Mouse (Mus musculus) gastrocnemius, postnatal 25 days (tissue): ENCODE data around the gene Ddx52. TPM values are rescaled to one million over a fixed set of nuclear protein-coding genes. Genes with fewer than 3 reads are reported as not detected.
A peak's percentile ranks its signal among the peaks of the same experiment; 100 is the strongest.

Experiments used
- DNase-seq: peaks from one replicate; pipeline ENCODE4 v3.0.0; 2022
- long read RNA-seq, 2 experiments: library from polyadenylated mRNA; stranded (forward); transcript quantifications; one replicate each; pipeline ENCODE4 v2.0.0; 2021
- total RNA-seq, 2 experiments: library from RNA; stranded (reverse); gene quantifications; 1 replicate in 1 of 2; 2 replicates in 1 of 2; pipeline ENCODE4 v1.2.3; 2021

The Ddx52 gene
- total RNA-seq = 1 to 10 TPM; 8.6 to 8.7 TPM
- long read RNA-seq, experiment 1, partial matches to known transcripts = 1 of 6 reads
- long read RNA-seq, experiment 1, other reads (novel, unspliced or antisense) = 2 of 6 reads
- long read RNA-seq, experiment 2, transcript Ddx52-201 (15 exons, 3,194 nt) = major isoform, 13 of 16 reads
- long read RNA-seq, experiment 2, partial matches to known transcripts = 0 of 16 reads
- long read RNA-seq, experiment 2, other reads (novel, unspliced or antisense) = 3 of 16 reads

- peak; percentile 84 for DNase-seq
Observed at GRCm38 (mm10) chr11:83941950-83942840, at the start of gene Ddx52. Gene Ddx52 (plus strand): TSS chr11:83942062.

GRCm38 (mm10) chr11:83893325-83893724 lies 48.5 kb upstream of the Ddx52 start:
- peak; percentile 7 for DNase-seq

- DNase-seq = no peak
Observed at GRCm38 (mm10) chr11:83896430-83897410, 45.1 kb upstream of the Ddx52 start.

GRCm38 (mm10) chr11:83897569-83897968 lies 44.3 kb upstream of the Ddx52 start:
- no peak for DNase-seq

- DNase-seq = no peak
Observed at GRCm38 (mm10) chr11:83902812-83903211, 39.0 kb upstream of the Ddx52 start.

- no peak for DNase-seq
Observed at GRCm38 (mm10) chr11:83905756-83906155, 36.1 kb upstream of the Ddx52 start.

- DNase-seq = no peak
Observed at GRCm38 (mm10) chr11:83908376-83908775, 33.5 kb upstream of the Ddx52 start.

- DNase-seq = no peak
Observed at GRCm38 (mm10) chr11:83913824-83914311, 28.0 kb upstream of the Ddx52 start.

- DNase-seq = no peak
Observed at GRCm38 (mm10) chr11:83914501-83914900, 27.4 kb upstream of the Ddx52 start.

- no peak for DNase-seq
Observed at GRCm38 (mm10) chr11:83922600-83922999, 19.3 kb upstream of the Ddx52 start.

- DNase-seq = no peak
Observed at GRCm38 (mm10) chr11:83927097-83927496, 14.8 kb upstream of the Ddx52 start.

GRCm38 (mm10) chr11:83932506-83933106 lies 9.3 kb upstream of the Ddx52 start:
- DNase-seq = no peak

GRCm38 (mm10) chr11:83933376-83933775 lies 8.5 kb upstream of the Ddx52 start:
- no peak for DNase-seq

GRCm38 (mm10) chr11:83935986-83936665 lies 5.7 kb upstream of the Ddx52 start:
- DNase-seq = peak; percentile 30

- DNase-seq = no peak
Observed at GRCm38 (mm10) chr11:83938556-83938955, 3.3 kb upstream of the Ddx52 start.

- DNase-seq = no peak
Observed at GRCm38 (mm10) chr11:83956822-83957221, 15.0 kb downstream of the Ddx52 start.

GRCm38 (mm10) chr11:83961983-83962382 lies 20.1 kb downstream of the Ddx52 start:
- DNase-seq = no peak

GRCm38 (mm10) chr11:83963991-83964921 lies 22.4 kb downstream of the Ddx52 start, which contains the start of gene Synrg:
Gene Synrg (plus strand): TSS chr11:83964428.
- DNase-seq = peak; percentile 92

- peak; percentile 4 for DNase-seq
Observed at GRCm38 (mm10) chr11:83967436-83968204, 25.8 kb downstream of the Ddx52 start.
